Mouse (Mus musculus) erythroblast, adult 5-6 weeks (primary cell): ENCODE results near the gene Dusp22. TPM values are rescaled to one million over a fixed set of nuclear protein-coding genes. Genes with fewer than 3 reads are reported as not detected.

ENCODE experiments used
- ATAC-seq: replicated peaks from 2 replicates; pipeline ENCODE4 v1.8.0; 2016; ENCODE audit warnings: moderate number of reproducible peaks, mild to moderate bottlenecking, moderate TSS enrichment, inconsistent platforms; ENCODE audit not compliant: poor library complexity, low FRiP score, severe bottlenecking
- total RNA-seq, 2 experiments: library from RNA; stranded (forward) in 1 of 2; stranded (reverse) in 1 of 2; fragments of 150-400 nt in 1 of 2; fragments of 200-764, 138-1000 nt in 1 of 2; gene quantifications; 2 replicates each; pipeline versions ENCODE4 v1.2.3 to v1.2.4; 2015 to 2017; ENCODE audit warnings: low replicate concordance in 2 of 2

Gene Dusp22
- total RNA-seq (2015; ENCODE audit: low replicate concordance) (2.1 and 10.0 TPM in 2 replicates), total RNA-seq (2017; ENCODE audit: low replicate concordance) (1.1 and 4.5 TPM in 2 replicates)

- ATAC-seq: no peak
These were observed at the start of gene Dusp22 for GRCm38 (mm10) chr13:30659613-30660505. Gene Dusp22 (plus strand): TSS chr13:30659999.

DNA sequence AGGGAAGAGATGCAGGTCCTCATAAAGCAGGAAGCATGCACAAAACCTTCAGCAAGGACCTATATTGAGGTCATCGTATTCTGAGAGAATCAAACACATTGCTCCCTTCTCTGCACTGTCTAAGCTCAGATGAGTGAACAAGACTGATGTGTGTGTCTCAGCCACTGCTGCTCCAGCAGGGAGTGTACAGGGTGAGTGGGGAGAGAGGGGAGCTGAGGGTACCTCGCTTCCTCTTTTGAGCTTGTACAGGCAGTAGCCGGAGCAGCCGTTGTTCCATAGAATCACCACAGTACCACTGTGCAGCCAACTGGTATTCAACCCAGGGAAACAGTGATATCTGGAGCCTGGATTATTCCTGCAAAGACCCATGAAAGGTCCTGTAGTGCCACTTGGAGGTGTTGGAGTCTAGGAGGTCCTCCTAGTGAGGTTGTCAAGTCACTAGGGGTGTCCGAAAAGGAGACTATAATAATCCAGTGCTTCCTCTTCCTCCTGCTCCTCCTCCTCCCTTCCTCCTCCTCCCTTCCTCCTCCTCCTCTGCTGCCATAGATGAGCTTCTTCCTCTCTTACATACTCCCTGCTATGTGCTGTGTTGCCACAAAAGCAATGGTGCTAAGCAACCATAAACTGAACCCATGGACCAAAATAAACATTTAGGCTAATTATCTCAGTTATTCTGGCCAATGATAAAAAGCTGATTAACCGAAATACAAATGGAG is 47.6 kb upstream of the Dusp22 start:
- ATAC-seq: no peak

- no peak for ATAC-seq
These were observed 40.1 kb upstream of the Dusp22 start for GRCm38 (mm10) chr13:30619684-30620083.

DNA sequence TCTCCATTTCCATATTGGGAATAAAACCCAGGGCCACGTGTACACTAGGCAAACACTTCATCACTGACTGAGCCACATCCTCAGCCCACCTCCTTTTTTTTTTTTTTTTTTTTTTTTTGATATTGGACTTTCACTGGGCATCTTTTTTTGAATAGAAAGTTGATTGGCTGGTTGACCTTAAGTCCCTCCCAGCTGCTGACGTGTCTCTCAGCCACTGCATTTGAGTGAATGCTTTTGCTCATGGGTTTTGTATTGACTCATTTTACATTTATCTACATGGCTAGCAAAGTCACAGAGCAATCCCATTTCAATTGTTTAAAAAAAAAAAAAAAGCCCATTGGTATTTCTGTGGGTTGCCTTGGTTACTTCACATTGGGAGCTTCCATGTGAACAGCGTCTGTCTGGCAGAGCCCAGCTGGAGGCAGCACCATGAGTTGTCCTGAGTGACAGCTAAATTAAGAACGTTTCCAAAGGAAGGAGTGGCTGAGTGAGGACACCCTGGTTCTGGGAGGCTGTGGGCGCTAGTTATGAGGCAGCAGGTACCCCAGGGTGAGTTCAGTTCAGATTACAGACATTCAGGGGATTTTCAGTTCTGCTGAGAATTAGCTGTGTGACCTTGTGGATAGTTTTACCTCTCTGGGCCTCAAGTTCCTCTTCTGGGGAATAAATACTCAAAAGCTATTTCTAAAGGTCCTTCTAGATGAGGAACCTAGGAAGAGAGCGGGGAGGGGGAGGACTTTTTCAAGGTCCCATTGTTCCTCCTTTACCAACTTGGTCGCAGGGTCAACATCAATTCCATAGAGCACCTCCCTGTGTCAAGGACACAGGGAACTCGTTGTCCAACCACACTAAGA is 31.4 kb upstream of the Dusp22 start:
- ATAC-seq: no peak

DNA sequence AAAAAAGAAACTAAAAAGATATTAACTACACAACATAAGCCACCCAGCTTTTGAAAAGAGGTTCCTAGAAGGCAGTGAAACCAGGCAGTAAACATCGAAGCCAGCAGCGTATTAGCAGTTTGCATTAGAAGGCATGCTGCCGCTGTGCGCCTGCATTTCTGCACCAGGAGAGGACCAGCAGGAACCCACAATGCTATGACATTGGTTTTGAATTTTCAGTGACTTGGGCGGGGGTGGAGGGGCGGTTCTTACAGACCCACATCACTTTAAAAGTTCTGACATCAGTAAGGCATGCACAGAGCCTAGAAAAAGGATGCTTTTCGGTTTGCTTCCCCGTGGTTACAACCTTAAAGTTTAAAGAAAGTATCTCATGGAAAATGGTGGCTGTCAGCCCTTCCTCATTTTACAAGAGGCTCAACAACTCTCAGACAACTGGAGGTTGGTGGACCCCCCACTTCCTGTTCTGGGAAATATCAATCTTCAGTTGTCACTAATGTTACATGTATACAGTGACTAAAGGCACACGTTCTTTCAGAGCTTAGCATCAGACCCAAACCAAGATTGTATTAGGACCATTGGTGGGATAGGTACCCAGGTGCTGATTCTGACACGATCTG is 29.9 kb upstream of the Dusp22 start:
- ATAC-seq: no peak

GRCm38 (mm10) chr13:30632998-30633397 is 26.8 kb upstream of the Dusp22 start:
- ATAC-seq: no peak

DNA sequence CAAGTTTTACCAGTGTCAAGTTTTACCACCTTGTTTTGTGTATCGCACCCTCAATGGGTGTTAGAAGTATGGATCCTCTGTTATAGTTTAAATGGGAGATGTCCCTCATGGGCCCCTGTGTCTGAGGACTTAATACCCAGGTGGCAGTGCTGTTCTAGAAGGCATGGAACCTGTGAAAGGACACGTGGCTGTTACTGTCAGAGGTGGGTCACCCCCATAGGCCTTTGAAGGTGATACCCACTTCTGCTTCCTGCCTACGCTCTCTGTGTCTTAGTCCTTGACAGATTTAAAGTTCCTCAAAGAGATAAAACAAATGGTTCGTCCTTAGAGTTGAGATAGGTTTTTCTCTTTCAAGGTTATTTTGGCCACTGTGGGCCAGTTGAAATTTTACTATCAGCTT is 23.3 kb upstream of the Dusp22 start:
- ATAC-seq: no peak

- ATAC-seq: no peak
These were observed 21.3 kb upstream of the Dusp22 start for GRCm38 (mm10) chr13:30638378-30639115.

- no peak for ATAC-seq
These were observed 17.7 kb upstream of the Dusp22 start for GRCm38 (mm10) chr13:30642053-30642452.

DNA sequence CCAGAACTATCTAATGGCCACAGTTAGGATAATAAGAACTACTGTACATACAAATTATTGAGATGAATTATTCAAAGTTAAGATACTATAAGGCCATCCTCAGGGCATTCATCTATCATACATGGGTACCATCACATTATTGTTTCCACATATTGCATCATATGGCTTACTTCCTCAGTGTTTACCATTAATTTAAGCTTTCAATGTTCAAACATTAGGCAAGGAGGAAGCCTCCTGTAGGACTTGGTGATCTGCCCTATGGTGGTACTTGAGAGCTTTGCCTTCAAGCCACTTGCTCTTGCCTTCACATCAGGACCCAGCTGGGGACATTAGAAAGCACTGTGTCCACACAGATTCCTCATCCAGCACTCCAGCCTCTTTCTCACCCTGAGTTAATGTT is 11.3 kb upstream of the Dusp22 start:
- ATAC-seq: no peak

DNA sequence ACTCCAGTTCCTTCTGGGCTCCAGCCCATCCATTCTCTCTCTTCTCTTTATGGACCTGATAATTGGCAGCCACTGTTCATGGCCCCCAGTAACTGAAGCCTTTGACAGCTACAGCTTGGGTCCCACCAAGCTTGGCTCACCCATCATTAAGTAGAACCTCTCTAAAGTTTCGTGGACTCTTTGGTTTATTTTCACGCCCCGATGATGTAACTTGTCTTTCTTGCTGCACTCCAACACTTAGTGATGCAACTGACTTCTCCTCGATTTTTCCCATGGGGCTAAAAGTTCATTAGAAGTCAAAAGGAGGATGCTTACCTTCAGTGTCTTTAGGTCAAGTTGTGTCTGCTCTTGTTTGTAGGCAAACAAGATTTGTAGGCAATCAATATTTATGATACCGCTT is 10.6 kb upstream of the Dusp22 start:
- no peak for ATAC-seq

DNA sequence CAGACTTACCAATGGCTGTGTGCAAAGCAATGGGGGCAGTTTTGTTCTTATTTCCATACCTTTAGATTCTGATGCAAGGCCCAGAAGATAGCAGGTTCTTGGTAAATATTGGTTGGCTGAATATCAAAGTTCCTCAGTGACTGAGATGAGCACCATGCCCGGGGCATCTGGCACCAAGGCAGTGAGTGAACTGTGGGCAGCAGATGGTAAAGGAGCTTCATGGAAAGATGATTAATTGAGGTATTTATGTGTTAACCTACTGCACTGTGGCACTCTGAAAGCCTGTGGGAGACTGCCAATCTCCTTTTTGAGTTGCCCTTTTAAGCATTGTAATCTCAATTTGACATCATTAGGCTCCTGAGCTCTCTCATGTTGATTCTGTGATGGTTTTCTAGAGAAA is 9.1 kb upstream of the Dusp22 start:
- ATAC-seq: no peak

GRCm38 (mm10) chr13:30653051-30653450 is 6.7 kb upstream of the Dusp22 start:
- ATAC-seq: no peak

DNA sequence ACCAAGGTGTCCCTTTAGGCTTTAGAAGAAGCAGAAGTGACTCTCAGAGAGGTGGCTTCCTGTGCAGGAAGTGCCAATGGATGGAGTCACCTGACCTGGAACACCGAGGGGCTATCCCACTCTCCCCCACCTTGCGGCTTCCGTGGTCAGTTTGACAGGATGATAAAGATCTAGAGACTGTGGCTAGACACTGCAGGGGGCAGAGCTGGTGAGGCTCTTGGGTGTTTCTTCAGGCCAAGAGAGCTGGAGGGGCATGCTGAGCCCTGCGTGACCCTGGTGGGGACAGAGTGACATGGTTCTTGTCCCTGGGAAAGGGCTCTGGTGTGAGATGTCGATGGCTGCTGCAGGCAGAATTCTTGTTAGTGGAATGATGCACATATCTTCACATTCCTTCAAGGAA is 5.3 kb upstream of the Dusp22 start:
- no peak for ATAC-seq

- no peak for ATAC-seq
These were observed 2.9 kb upstream of the Dusp22 start for GRCm38 (mm10) chr13:30656909-30657308.

DNA sequence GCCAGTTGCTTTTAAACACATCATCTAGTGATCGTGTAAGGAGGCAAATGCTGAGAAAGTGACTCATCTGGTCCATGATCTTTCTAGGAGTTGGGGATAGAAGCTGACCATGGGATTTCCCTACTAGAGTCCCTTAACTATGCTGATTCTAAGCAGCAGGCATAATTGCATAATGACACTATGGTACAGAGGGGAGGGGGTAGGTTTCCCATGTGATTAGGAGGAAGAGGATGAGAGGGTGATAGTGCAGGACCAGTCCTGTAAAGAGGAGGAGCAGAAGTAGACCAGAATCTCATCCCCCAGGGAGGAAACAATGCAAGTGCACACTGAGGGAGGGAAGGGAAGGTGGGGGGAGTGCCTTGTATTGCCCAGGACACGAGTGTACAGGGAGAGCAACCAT is 2.0 kb upstream of the Dusp22 start:
- ATAC-seq: no peak

GRCm38 (mm10) chr13:30658201-30658996 is 1.4 kb upstream of the Dusp22 start:
- no peak for ATAC-seq

- ATAC-seq: no peak
These were observed 5.5 kb downstream of the Dusp22 start for GRCm38 (mm10) chr13:30665261-30665660.
